Mouse (Mus musculus): ENCODE results near the gene Cx3cr1. TPM values are rescaled to one million over a fixed set of nuclear protein-coding genes. Genes with fewer than 3 reads are reported as not detected.
A peak's percentile ranks its signal among the peaks of the same experiment; 100 is the strongest.

Cx3cr1 gene
- polyA plus RNA-seq, 1 experiment, result not detected

DNA sequence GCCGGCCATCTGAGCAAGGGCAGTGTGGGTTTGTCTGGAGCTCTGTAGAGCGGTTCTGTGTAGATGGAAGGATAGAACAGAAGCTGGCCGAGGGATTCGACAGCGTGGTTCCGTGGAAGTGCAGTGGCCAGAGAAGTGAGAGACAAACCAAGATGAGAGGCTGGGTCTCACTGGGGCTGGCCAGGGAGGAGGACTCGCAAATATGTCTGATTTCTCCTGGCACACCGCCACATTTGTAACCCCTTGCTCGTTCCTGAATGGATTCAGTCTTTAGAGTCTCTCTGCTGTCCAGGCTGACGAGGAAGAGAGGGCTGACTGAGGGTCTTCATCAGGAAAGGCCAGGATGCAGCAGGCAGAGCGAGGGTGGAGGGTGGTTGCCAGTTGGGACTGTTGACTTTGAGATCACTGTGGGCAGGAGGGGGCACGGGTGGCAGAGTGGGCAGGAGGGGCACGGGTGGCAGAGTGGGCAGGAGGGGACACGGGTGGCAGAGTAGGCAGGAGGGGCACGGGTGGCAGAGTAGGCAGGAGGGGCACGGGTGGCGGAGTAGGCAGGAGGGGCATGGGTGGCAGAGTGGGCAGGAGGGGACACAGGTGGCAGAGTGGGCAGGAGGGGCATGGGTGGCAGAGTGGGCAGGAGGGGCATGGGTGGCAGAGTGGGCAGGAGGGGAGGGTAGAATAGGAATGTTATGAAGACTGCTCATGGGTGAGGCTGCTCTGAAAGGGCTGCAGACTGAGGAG lies 44.5 kb upstream of the Cx3cr1 start:
- TF ChIP-seq POLR2AphosphoS2 (IDR thresholded peaks at IDR 0.05; ENCODE audit: insufficient read length, low read depth) (no peak), REST (IDR thresholded peaks at IDR 0.05; ENCODE audit: insufficient read depth, insufficient read length) (no peak), E2F4 (IDR thresholded peaks at IDR 0.05; ENCODE audit: insufficient read depth) (no peak), MAX (IDR thresholded peaks at IDR 0.05; ENCODE audit: low read depth) (no peak), TCF12 (IDR thresholded peaks at IDR 0.05; ENCODE audit: insufficient read depth, poor library complexity, severe bottlenecking) (no peak), SRF (IDR thresholded peaks at IDR 0.05; ENCODE audit: control insufficient read depth, insufficient read length, low read depth) (no peak), CEBPB (IDR thresholded peaks at IDR 0.05; ENCODE audit: insufficient read depth, poor library complexity, severe bottlenecking) (no peak), TCF3 (IDR thresholded peaks at IDR 0.05; ENCODE audit: insufficient read length, low read depth) (no peak), USF1 (IDR thresholded peaks at IDR 0.05; ENCODE audit: low read depth) (no peak), POLR2A (IDR thresholded peaks at IDR 0.05; ENCODE audit: insufficient read length, low read depth) (no peak), MYOD1 (IDR thresholded peaks at IDR 0.05; ENCODE audit: control insufficient read depth in 1 of 3, insufficient read length in 2 of 3, low read depth in 2 of 3) (no peak), MYOG (IDR thresholded peaks at IDR 0.05; ENCODE audit: control insufficient read depth in 1 of 3, insufficient read depth in 1 of 3, insufficient read length in 2 of 3, low read depth in 2 of 3) (no peak)
- no peak overlapping the region for H3K4me2 ChIP-seq (ENCODE audit: low read depth)

DNA sequence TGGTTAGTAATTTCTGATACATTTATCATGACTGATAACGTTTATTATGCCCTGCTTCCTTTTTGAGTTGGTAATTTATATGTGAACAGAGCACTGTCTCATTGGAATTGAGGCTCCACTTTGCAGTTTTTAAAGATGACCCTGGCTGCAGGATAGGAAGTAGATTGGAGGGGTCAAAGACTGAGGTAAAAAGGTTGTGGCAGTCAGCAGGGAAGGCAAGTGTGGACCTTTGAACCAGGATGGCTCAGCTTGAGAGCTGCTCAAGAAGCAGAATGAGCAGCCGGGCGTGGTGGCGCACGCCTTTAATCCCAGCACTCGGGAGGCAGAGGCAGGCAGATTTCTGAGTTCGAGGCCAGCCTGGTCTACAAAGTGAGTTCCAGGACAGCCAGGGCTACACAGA lies 43.8 kb upstream of the Cx3cr1 start:
- no peaks in the 10 kb centered on the region for H3K36me3 ChIP-seq (ENCODE audit: control insufficient read depth, insufficient read depth)
- no peak for TF ChIP-seq SRF (IDR thresholded peaks at IDR 0.05; ENCODE audit: control insufficient read depth, insufficient read length, low read depth)
- TF ChIP-seq TCF12 (IDR thresholded peaks at IDR 0.05; ENCODE audit: insufficient read depth, poor library complexity, severe bottlenecking), result no peak
- TF ChIP-seq MYOD1 (IDR thresholded peaks at IDR 0.05; ENCODE audit: control insufficient read depth in 1 of 3, insufficient read length in 2 of 3, low read depth in 2 of 3), result no peak
- no peak for TF ChIP-seq MYOG (IDR thresholded peaks at IDR 0.05; ENCODE audit: control insufficient read depth in 1 of 3, insufficient read depth in 1 of 3, insufficient read length in 2 of 3, low read depth in 2 of 3)
- H3ac ChIP-seq (ENCODE audit: control insufficient read depth, insufficient read length), result no peak overlapping the region
- no peak overlapping the region for H3K4me3 ChIP-seq
- no peak overlapping the region for H3K4me2 ChIP-seq (ENCODE audit: low read depth)
- no peaks in the 10 kb centered on the region for H3K27me3 ChIP-seq (ENCODE audit: control insufficient read depth, insufficient read depth, insufficient read length)
- H3K79me2 ChIP-seq (ENCODE audit: control insufficient read depth, insufficient read depth), result peaks cover 7% of the 10 kb centered on the region

More for the DNA sequence above, 44.5 kb upstream of the Cx3cr1 start:
- H3K36me3 ChIP-seq (ENCODE audit: control insufficient read depth, insufficient read depth), result no peaks in the 10 kb centered on the region
- no peak overlapping the region for H3K4me3 ChIP-seq
- H3K79me2 ChIP-seq (ENCODE audit: control insufficient read depth, insufficient read depth), result peaks cover 7% of the 10 kb centered on the region
- no peaks in the 10 kb centered on the region for H3K27me3 ChIP-seq (ENCODE audit: control insufficient read depth, insufficient read depth, insufficient read length)
- H3ac ChIP-seq (ENCODE audit: control insufficient read depth, insufficient read length), result no peak overlapping the region

DNA sequence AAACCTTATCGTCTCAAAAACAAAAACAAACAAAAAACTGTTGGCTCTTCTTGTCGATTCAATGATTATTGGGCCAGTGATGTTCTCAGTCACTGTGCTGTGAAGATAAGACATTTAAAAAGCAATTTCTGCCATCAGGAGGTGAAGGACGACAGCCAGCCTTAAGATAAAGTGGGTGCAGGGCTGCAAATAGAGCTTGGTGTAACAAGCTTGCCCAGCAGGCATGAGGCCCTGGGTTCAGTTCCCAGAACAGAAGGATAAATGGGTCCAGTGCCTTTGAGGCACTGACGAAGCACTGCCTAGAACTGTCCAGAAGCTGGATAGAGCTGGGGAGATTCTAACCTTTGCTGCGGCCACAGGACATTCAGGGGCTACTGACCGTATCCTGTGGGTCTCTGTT lies 42.8 kb upstream of the Cx3cr1 start:
- no peak overlapping the region for H3K4me3 ChIP-seq
- peaks cover 7% of the 10 kb centered on the region for H3K79me2 ChIP-seq (ENCODE audit: control insufficient read depth, insufficient read depth)
- H3K27me3 ChIP-seq (ENCODE audit: control insufficient read depth, insufficient read depth, insufficient read length), result no peaks in the 10 kb centered on the region
- no peak overlapping the region for H3K4me2 ChIP-seq (ENCODE audit: low read depth)
- H3K36me3 ChIP-seq (ENCODE audit: control insufficient read depth, insufficient read depth), result no peaks in the 10 kb centered on the region
- no peak for TF ChIP-seq E2F4 (IDR thresholded peaks at IDR 0.05; ENCODE audit: insufficient read depth)
- TF ChIP-seq TCF3 (IDR thresholded peaks at IDR 0.05; ENCODE audit: insufficient read length, low read depth), result no peak
- no peak for TF ChIP-seq SRF (IDR thresholded peaks at IDR 0.05; ENCODE audit: control insufficient read depth, insufficient read length, low read depth)
- TF ChIP-seq POLR2AphosphoS2 (IDR thresholded peaks at IDR 0.05; ENCODE audit: insufficient read length, low read depth), result no peak
- no peak for TF ChIP-seq REST (IDR thresholded peaks at IDR 0.05; ENCODE audit: insufficient read depth, insufficient read length)
- TF ChIP-seq USF1 (IDR thresholded peaks at IDR 0.05; ENCODE audit: low read depth), result no peak
- no peak for TF ChIP-seq MYOG (IDR thresholded peaks at IDR 0.05; ENCODE audit: control insufficient read depth in 1 of 3, insufficient read depth in 1 of 3, insufficient read length in 2 of 3, low read depth in 2 of 3)
- TF ChIP-seq TCF12 (IDR thresholded peaks at IDR 0.05; ENCODE audit: insufficient read depth, poor library complexity, severe bottlenecking), result no peak
- TF ChIP-seq MAX (IDR thresholded peaks at IDR 0.05; ENCODE audit: low read depth), result no peak
- no peak for TF ChIP-seq MYOD1 (IDR thresholded peaks at IDR 0.05; ENCODE audit: control insufficient read depth in 1 of 3, insufficient read length in 2 of 3, low read depth in 2 of 3)
- no peak for TF ChIP-seq CEBPB (IDR thresholded peaks at IDR 0.05; ENCODE audit: insufficient read depth, poor library complexity, severe bottlenecking)
- no peak for TF ChIP-seq POLR2A (IDR thresholded peaks at IDR 0.05; ENCODE audit: insufficient read length, low read depth)
- H3ac ChIP-seq (ENCODE audit: control insufficient read depth, insufficient read length), result no peak overlapping the region

DNA sequence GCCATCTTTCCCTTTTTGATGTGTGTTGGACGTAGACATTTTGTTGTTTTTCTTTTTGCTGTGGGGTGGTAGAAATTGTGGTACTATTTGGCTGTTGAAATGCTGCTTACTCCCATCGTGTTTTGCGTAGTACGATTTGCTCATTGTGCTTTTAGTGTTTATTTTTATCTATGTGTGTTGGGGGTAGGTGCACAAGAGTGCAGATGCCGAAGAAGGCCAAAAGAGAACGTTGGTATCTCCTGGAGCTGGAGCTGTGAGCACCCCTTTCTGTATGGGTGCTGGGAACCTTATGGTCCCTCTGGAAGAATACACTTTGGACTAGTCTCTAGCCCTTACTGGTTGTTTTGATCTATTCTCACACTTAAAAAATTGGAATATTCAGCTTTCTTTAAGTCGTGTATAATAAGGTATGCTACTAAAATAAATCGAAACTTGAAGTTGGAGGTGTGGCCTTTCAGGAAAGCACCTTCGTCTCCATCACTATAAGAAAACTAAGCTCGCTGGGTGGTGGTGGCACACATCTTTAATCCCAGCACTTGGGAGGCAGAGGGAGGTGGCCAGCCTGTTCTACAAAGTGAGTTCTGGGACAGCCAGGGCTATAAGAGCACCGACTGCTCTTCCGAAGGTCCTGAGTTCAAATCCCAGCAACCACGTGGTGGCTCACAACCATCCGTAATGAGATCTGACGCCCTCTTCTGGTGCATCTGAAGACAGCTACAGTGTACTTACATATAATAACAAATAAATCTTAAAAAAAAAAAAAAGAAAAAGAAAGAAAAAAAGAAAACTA lies 41.7 kb upstream of the Cx3cr1 start:
- TF ChIP-seq REST (IDR thresholded peaks at IDR 0.05; ENCODE audit: insufficient read depth, insufficient read length) (no peak), TCF3 (IDR thresholded peaks at IDR 0.05; ENCODE audit: insufficient read length, low read depth) (no peak), POLR2AphosphoS2 (IDR thresholded peaks at IDR 0.05; ENCODE audit: insufficient read length, low read depth) (no peak), POLR2A (IDR thresholded peaks at IDR 0.05; ENCODE audit: insufficient read length, low read depth) (no peak)

More for the DNA sequence above, 41.7 kb upstream of the Cx3cr1 start:
- peak overlapping the region; percentile 56 for H3K4me3 ChIP-seq
- H3K4me2 ChIP-seq (ENCODE audit: low read depth), result peak overlapping the region; percentile 98
- no peaks in the 10 kb centered on the region for H3K36me3 ChIP-seq (ENCODE audit: control insufficient read depth, insufficient read depth)
- no peak overlapping the region for H3ac ChIP-seq (ENCODE audit: control insufficient read depth, insufficient read length)
- no peaks in the 10 kb centered on the region for H3K27me3 ChIP-seq (ENCODE audit: control insufficient read depth, insufficient read depth, insufficient read length)
- peaks cover 7% of the 10 kb centered on the region for H3K79me2 ChIP-seq (ENCODE audit: control insufficient read depth, insufficient read depth)
